Mouse (Mus musculus) left cerebral cortex, adult 6 months (tissue): ENCODE results near the gene Vmn2r3. TPM values are rescaled to one million over a fixed set of nuclear protein-coding genes. Genes with fewer than 3 reads are reported as not detected.

ENCODE experiments used
- long read RNA-seq, 2 experiments: library from polyadenylated mRNA; unstranded; transcript quantifications; one replicate each; pipeline ENCODE4 v2.0.0; 2019 to 2020
- polyA plus RNA-seq: library from polyadenylated mRNA; unstranded; fragments of <200 nt; fragmentation: Nextera tagmentation; gene quantifications from 2 replicates; pipeline ENCODE4 v1.2.3, GENCODE M21; 2021

Vmn2r3 gene
- polyA plus RNA-seq, result not detected in 2 replicates
- long read RNA-seq, experiment 1, result 0 reads
- long read RNA-seq, experiment 2, result 0 reads

DNA sequence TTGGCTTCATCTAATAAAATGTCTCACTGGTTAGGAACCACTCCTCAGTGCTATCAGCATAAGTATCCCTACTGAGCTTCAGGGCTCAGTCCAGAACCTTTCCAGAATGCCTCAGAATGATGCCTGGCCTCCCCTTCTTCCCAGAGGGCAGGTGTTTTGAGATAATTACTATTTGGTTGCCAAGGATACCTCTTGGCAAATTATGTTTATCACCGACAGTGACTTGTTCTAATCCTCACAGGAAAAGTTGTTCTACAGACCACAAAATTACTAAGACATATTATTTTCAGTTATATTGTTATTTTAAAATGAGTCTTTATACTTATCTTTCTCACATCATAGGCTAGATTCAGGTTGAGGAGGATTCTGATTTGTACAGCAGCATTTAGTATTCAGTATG lies at the start of gene Vmn2r3:
Vmn2r3 (minus strand) TSS at position 101 of the 400 bp plus-strand sequence.

Other genes starting within 250 kb of the Vmn2r3 start
- 0.03 and 0.04 TPM in 2 replicates for gene Vmn2r1, start 208.2 kb downstream of the Vmn2r3 start, polyA plus RNA-seq
- gene Vmn2r2, start 147.8 kb downstream of the Vmn2r3 start, polyA plus RNA-seq, result not detected in 2 replicates
- gene Vmn2r4, start 125.7 kb upstream of the Vmn2r3 start, polyA plus RNA-seq, result not detected in 2 replicates
- not detected in 2 replicates for gene Vmn2r5, start 220.1 kb upstream of the Vmn2r3 start, polyA plus RNA-seq